In the genomic region with DNA sequence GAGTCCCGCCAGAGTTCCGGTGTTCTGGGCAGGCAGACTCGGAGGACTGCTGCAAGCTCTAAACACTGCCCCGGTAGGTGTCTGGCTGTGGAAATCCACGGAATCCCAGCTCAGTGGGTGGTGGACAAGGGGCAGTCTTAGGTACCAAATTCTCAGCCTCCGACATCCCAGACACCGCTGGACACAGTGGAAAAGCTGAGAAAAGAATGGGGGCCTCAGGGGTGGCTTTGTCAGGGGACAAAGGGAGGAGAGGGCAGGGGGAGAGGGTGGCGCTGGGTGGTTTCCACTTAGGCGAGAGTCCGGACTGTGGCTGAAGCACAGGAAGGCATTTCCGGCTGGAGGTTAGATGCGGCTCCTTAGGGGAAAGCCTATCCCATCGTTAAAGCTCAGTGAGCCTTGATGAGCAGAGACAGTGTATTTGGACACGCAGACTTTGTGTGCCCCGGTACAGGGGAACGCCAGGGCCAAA, we compare ENCODE assay signal across 10 mouse cellular contexts.
DNase-seq lines count a peak whose midpoint lies in the region; ATAC-seq and TF ChIP-seq lines count a peak whose summit lies in the region.
"Had no signal": no experiment of that assay in that cellular context is flagged by ENCODE, and none has a peak within 500 bp of the region (broad histone marks: within the 10 kb centered on the region; RNA-seq: fewer than 3 reads in every experiment).

No protein-coding gene starts in this region.

- H3K36me3 ChIP-seq in heart, embryonic 14.5 days (ENCODE audit: control insufficient read depth, insufficient read depth, low read length): no peaks in the 10 kb centered on the region
- no peaks in the 10 kb centered on the region for H3K36me3 ChIP-seq in embryonic facial prominence, embryonic 13.5 days
- no peaks in the 10 kb centered on the region for H3K36me3 ChIP-seq in hindbrain, embryonic 14.5 days (replicated peaks; ENCODE audit: control insufficient read depth, insufficient read depth)
- no peaks in the 10 kb centered on the region for H3K36me3 ChIP-seq in neural tube, embryonic 12.5 days

- H3K4me1 ChIP-seq in heart, embryonic 14.5 days (ENCODE audit: control insufficient read depth in 2 of 2, insufficient read depth in 2 of 2, low read length in 2 of 2): no peaks in the 10 kb centered on the region
- no peaks in the 10 kb centered on the region for H3K4me1 ChIP-seq in embryonic facial prominence, embryonic 13.5 days
- no peaks in the 10 kb centered on the region for H3K4me1 ChIP-seq in hindbrain, embryonic 14.5 days (replicated peaks; ENCODE audit: control insufficient read depth, insufficient read depth, low read length)
- H3K4me1 ChIP-seq in neural tube, embryonic 12.5 days: 0 out of 2 replicates have a peak, but pooled peaks cover 3% of the 10 kb centered on the region
- H3K4me1 ChIP-seq in lung, adult 2 months (ENCODE audit: control insufficient read depth, insufficient read depth, low read length): no peaks in the 10 kb centered on the region

- no peak overlapping the region for H3K27ac ChIP-seq in heart, embryonic 14.5 days (replicated peaks in 1 of 2; ENCODE audit: control insufficient read depth in 1 of 2, insufficient read depth in 1 of 2, low read depth in 2 of 2, low read length in 2 of 2)
- no peak overlapping the region for H3K27ac ChIP-seq in embryonic facial prominence, embryonic 13.5 days
- H3K27ac ChIP-seq in hindbrain, embryonic 14.5 days: no peak overlapping the region
- H3K27ac ChIP-seq in neural tube, embryonic 12.5 days: no peak overlapping the region

- no peak overlapping the region for H3K4me3 ChIP-seq in heart, embryonic 14.5 days (ENCODE audit: control insufficient read depth in 1 of 2, insufficient read depth in 1 of 2, low read depth in 1 of 2, low read length in 2 of 2)
- peak overlapping the region; percentile 9; the same call in 1 of the 2 replicates for H3K4me3 ChIP-seq in embryonic facial prominence, embryonic 13.5 days
- peak overlapping the region; percentile 25 for H3K4me3 ChIP-seq in hindbrain, embryonic 14.5 days (replicated peaks; ENCODE audit: low read length)
- no peak overlapping the region for H3K4me3 ChIP-seq in neural tube, embryonic 12.5 days
- no peak overlapping the region for H3K4me3 ChIP-seq in lung, adult 2 months (replicated peaks; ENCODE audit: extremely low read depth, low read depth, low read length)

- H3K9me3 ChIP-seq in heart, embryonic 14.5 days (ENCODE audit: control insufficient read depth, low read length): no peaks in the 10 kb centered on the region
- no peaks in the 10 kb centered on the region for H3K9me3 ChIP-seq in embryonic facial prominence, embryonic 13.5 days
- H3K9me3 ChIP-seq in hindbrain, embryonic 14.5 days (ENCODE audit: control insufficient read depth, low read length): no peaks in the 10 kb centered on the region
- H3K9me3 ChIP-seq in neural tube, embryonic 12.5 days: no peaks in the 10 kb centered on the region

- peak overlapping the region; percentile 29; the same call in 1 of the 2 replicates for H3K4me2 ChIP-seq in heart, embryonic 14.5 days (ENCODE audit: low read length)
- H3K4me2 ChIP-seq in embryonic facial prominence, embryonic 13.5 days: peak overlapping the region; percentile 41
- H3K4me2 ChIP-seq in hindbrain, embryonic 14.5 days (replicated peaks): peak overlapping the region; percentile 57
- H3K4me2 ChIP-seq in neural tube, embryonic 12.5 days (replicated peaks): peak overlapping the region; percentile 53

- no peak overlapping the region for H3K9ac ChIP-seq in heart, embryonic 14.5 days (ENCODE audit: low read length)
- no peak overlapping the region for H3K9ac ChIP-seq in embryonic facial prominence, embryonic 13.5 days
- peak overlapping the region; percentile 53 for H3K9ac ChIP-seq in hindbrain, embryonic 14.5 days
- peak overlapping the region; percentile 44; the same call in 1 of the 2 replicates for H3K9ac ChIP-seq in neural tube, embryonic 12.5 days

- DNase-seq in heart, adult 11 months: no peak
- no peak for DNase-seq in hindbrain, embryonic 14.5 days (ENCODE audit: low spot score)
- DNase-seq in lung, adult 2 months: no peak
- no peak for DNase-seq in adrenal gland, adult 2 months
- DNase-seq in lung, postnatal 36 days: no peak
- DNase-seq: cerebellum, adult 8-10 months; liver had no signal

- ATAC-seq in heart, embryonic 14.5 days (ENCODE audit: insufficient number of reproducible peaks, insufficient read depth, low FRiP score, low read depth): no peak
- ATAC-seq in embryonic facial prominence, embryonic 13.5 days (ENCODE audit: insufficient number of reproducible peaks, insufficient read depth, low FRiP score, low TSS enrichment, low read depth): no peak
- peak; percentile 62 for ATAC-seq in hindbrain, embryonic 14.5 days (ENCODE audit: low FRiP score)
- ATAC-seq in neural tube, embryonic 12.5 days (ENCODE audit: low FRiP score, low read depth): peak; percentile 77

- H3K27me3 ChIP-seq in heart, embryonic 14.5 days (ENCODE audit: control insufficient read depth, insufficient read depth, low read length): no peaks in the 10 kb centered on the region
- no peaks in the 10 kb centered on the region for H3K27me3 ChIP-seq in embryonic facial prominence, embryonic 13.5 days
- H3K27me3 ChIP-seq in hindbrain, embryonic 14.5 days (ENCODE audit: control insufficient read depth, insufficient read depth, low read length): no peaks in the 10 kb centered on the region
- H3K27me3 ChIP-seq in neural tube, embryonic 12.5 days (replicated peaks): no peaks in the 10 kb centered on the region

- TF ChIP-seq CTCF in lung, adult 2 months (IDR thresholded peaks at IDR 0.05; ENCODE audit: insufficient read depth, low read length): no peak

- no peak for TF ChIP-seq POLR2A in lung, adult 2 months (IDR thresholded peaks at IDR 0.05; ENCODE audit: borderline replicate concordance, extremely low read depth, low read depth, low read length)

- WGBS in heart, embryonic 14.5 days: 67% methylated on average over 16 of the region's 16 CpGs
- WGBS in embryonic facial prominence, embryonic 13.5 days: 42% methylated on average over 16 of the region's 16 CpGs
- 11% methylated on average over 16 of the region's 16 CpGs for WGBS in hindbrain, embryonic 14.5 days
- WGBS in neural tube, embryonic 12.5 days: 29% methylated on average over 16 of the region's 16 CpGs
- WGBS in lung, adult 2 months: 73% methylated on average over 16 of the region's 16 CpGs

Comparison
In these comparisons a context has a peak if more than half of its experiments do, and no peak if none do; other contexts are left out.
1. ATAC-seq: peak in hindbrain, embryonic 14.5 days (single experiment) and neural tube, embryonic 12.5 days (single experiment); none in heart, embryonic 14.5 days (single experiment) and embryonic facial prominence, embryonic 13.5 days (single experiment).
2. H3K4me3 ChIP-seq: peak in embryonic facial prominence, embryonic 13.5 days (single experiment) and hindbrain, embryonic 14.5 days (single experiment); none in heart, embryonic 14.5 days (0 of 2), neural tube, embryonic 12.5 days (single experiment) and lung, adult 2 months (single experiment).
3. H3K9ac ChIP-seq: peak in hindbrain, embryonic 14.5 days (single experiment) and neural tube, embryonic 12.5 days (single experiment); none in heart, embryonic 14.5 days (single experiment) and embryonic facial prominence, embryonic 13.5 days (single experiment).
4. Peak in every context shown above with its lines, with median percentiles within 50 percentile points of each other: H3K4me2 ChIP-seq.